Mouse (Mus musculus) liver, embryonic 14.5 days (tissue): ENCODE results near the gene Lrp10. TPM values are rescaled to one million over a fixed set of nuclear protein-coding genes. Genes with fewer than 3 reads are reported as not detected.
A peak's percentile ranks its signal among the peaks of the same experiment; 100 is the strongest.

Experiments
- ATAC-seq: fragments of 200-750 bp; cut with Nextera tagmentation; 2 replicates; pipeline ENCODE4 v1.8.0; 2017; ENCODE audit warnings: moderate number of reproducible peaks, mild to moderate bottlenecking, moderate library complexity; ENCODE audit not compliant: insufficient read depth
- DNase-seq, 3 experiments: peaks; one replicate each; pipeline ENCODE4 v3.0.0-alpha.2; 2012 to 2013; ENCODE audit warnings: low read depth in 3 of 3, low spot score in 3 of 3
- H3K27ac ChIP-seq: fragments of 300-500 bp; sonication (generic); 2 replicates; pipeline ENCODE4 v1.5.1; 2014; ENCODE audit warnings: moderate library complexity, mild to moderate bottlenecking, control low read depth, inconsistent platforms
- H3K27me3 ChIP-seq: fragments of 300-500 bp; sonication (generic); 2 replicates; pipeline ENCODE4 v1.6.1; 2014; ENCODE audit warnings: mild to moderate bottlenecking, low read length, moderate library complexity; ENCODE audit not compliant: control insufficient read depth, insufficient read depth
- H3K36me3 ChIP-seq: fragments of 300-500 bp; sonication (generic); replicated peaks from 2 replicates; pipeline ENCODE4 v1.6.1; 2014; ENCODE audit warnings: low read depth; ENCODE audit not compliant: control insufficient read depth, insufficient read depth
- H3K4me1 ChIP-seq, 2 experiments: fragments of 200-500 bp in 1 of 2; fragments of 300-500 bp in 1 of 2; sonication (generic) in 1 of 2; replicated peaks; 2 replicates each; pipeline ENCODE4 v1.6.1; 2012 to 2014; ENCODE audit warnings: antibody characterized with exemption in 1 of 2, inconsistent platforms in 1 of 2, low read length in 1 of 2; ENCODE audit not compliant: control insufficient read depth in 2 of 2, insufficient read depth in 2 of 2
- H3K4me2 ChIP-seq: fragments of 300-500 bp; sonication (generic); 2 replicates; pipeline ENCODE4 v1.6.1; 2014; ENCODE audit warnings: low read depth, mild to moderate bottlenecking, control low read depth, moderate library complexity
- H3K4me3 ChIP-seq, 2 experiments: fragments of 200-500 bp in 1 of 2; fragments of 300-500 bp in 1 of 2; sonication (generic) in 1 of 2; 2 replicates each; pipeline ENCODE4 v1.5.1; 2012 to 2014; ENCODE audit warnings: low read depth in 2 of 2, low read length in 2 of 2, mild to moderate bottlenecking in 2 of 2, control low read depth in 1 of 2, inconsistent platforms in 1 of 2, moderate library complexity in 1 of 2; ENCODE audit not compliant: insufficient read depth in 1 of 2
- H3K9ac ChIP-seq: fragments of 300-500 bp; sonication (generic); replicated peaks from 2 replicates; pipeline ENCODE4 v1.6.1; 2014; ENCODE audit warnings: mild to moderate bottlenecking, control low read depth, moderate library complexity
- H3K9me3 ChIP-seq: fragments of 300-500 bp; sonication (generic); 2 replicates; pipeline ENCODE4 v1.6.1; 2016; ENCODE audit warnings: low read length, mixed read lengths; ENCODE audit not compliant: control insufficient read depth
- CTCF ChIP-seq: IDR thresholded peaks from 2 replicates; pipeline ENCODE4 v1.5.1; 2016; ENCODE audit warnings: antibody characterized with exemption, low read depth, control low read depth
- EP300 ChIP-seq: IDR thresholded peaks from 2 replicates; pipeline ENCODE4 v1.6.1; 2016; ENCODE audit warnings: antibody characterized with exemption, low read depth
- WGBS: fragments of 180-500 bp; shearing (Covaris S2); extraction: QIAGEN DNeasy Blood & Tissue Kit; methylation state at CpG from one replicate; pipeline ENCODE4 v1.1.7; 2014; ENCODE audit not compliant: insufficient replicate concordance; 5-methylcytosine and 5-hydroxymethylcytosine counted together
- polyA plus RNA-seq, 2 experiments: library from polyadenylated mRNA; depleted of rRNA in 1 of 2; stranded (reverse) in 1 of 2; unstranded in 1 of 2; fragments of >200 nt; fragmentation: Nextera tagmentation in 1 of 2; extraction: Ambion mirVana in 1 of 2; gene quantifications; 2 replicates each; pipeline versions ENCODE4 v1.2.1 to v1.2.3; 2012 to 2014

The Lrp10 gene
- polyA plus RNA-seq, 2 experiments = 11.1 to 12.9 TPM

DNA sequence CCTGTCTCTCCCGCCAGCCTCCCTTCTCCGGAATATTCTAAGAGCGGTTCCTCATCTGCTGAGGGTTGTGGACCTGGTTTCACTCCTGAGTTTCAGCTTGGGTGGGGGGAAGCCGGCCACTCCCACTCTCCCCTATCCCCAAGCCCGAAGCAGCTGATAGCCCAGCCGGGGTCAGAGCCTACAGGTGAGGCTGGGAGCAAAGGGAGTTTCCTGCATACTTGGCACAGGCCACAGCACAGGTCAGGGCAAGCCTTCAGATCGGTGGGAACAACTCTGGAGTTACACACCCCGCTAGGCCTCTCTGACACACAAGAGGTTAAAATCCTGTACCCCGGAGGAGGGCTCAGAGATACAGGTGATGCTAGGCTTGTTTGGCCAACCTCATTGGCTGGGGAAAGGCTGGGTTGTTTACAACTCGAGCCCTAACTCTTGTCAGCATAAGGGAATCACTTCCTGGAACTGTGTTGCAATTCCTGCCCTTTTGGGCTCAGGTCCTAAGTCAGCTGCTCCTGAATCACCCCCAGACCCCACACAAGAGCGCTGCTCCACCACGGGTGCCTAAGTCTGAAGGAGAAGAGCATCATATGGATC is 29.9 kb upstream of the Lrp10 start:
- Histone ChIP-seq H3K9ac (no peak overlapping the region), H3K27ac (no peak overlapping the region), H3K4me2 (peak overlapping the region; percentile 60), H3K36me3 (no peaks in the 10 kb centered on the region; the same call in 1 of the 2 replicates), H3K9me3 (no peaks in the 10 kb centered on the region), H3K4me3 (peak overlapping the region in 1 of 2 experiments; percentile 55; a peak in 1 of 4 replicates), H3K4me1 (peaks cover 0 to 15% of the 10 kb centered on the region in 2 experiments; a peak in 2 of 4 replicates), H3K27me3 (peaks cover 33% of the 10 kb centered on the region)
- peak; percentile 36; the same call in 1 of the 2 replicates for ATAC-seq
- DNase-seq = no peak
- 38% methylated on average over 12 of the region's 12 CpGs for WGBS
- no peak for TF ChIP-seq CTCF
- no peak for TF ChIP-seq EP300

GRCm38 (mm10) chr14:54435194-54435918 is 28.6 kb upstream of the Lrp10 start:
- Histone ChIP-seq H3K36me3 (no peaks in the 10 kb centered on the region), H3K27ac (no peak overlapping the region), H3K9ac (no peak overlapping the region), H3K4me1 (peaks cover 0 to 8% of the 10 kb centered on the region in 2 experiments; a peak in 2 of 4 replicates), H3K4me3 (no peak overlapping the region), H3K27me3 (peaks cover 32% of the 10 kb centered on the region), H3K9me3 (no peaks in the 10 kb centered on the region), H3K4me2 (no peak overlapping the region)
- WGBS = 59% methylated on average over 11 of the region's 11 CpGs
- DNase-seq (no peak), ATAC-seq (no peak)
- no peak for TF ChIP-seq EP300
- no peak for TF ChIP-seq CTCF

DNA sequence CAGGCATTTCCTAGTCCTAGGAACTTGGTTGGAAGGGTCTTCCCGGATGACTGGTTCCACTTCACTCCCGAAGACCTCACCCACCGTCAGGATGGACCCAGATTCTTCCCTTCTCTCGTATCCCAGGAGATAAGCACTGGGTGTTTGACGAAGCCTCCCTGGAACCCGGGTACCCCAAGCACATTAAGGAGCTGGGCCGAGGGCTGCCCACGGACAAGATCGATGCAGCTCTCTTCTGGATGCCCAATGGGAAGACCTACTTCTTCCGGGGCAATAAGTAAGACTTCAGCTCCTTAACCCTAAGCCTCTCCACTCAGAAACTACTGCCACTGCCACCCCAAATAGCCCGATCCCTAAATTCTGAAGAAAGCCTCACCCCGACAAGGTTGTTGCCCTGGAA is 24.8 kb upstream of the Lrp10 start:
- Histone ChIP-seq H3K4me2 (no peak overlapping the region), H3K4me3 (no peak overlapping the region), H3K9me3 (no peaks in the 10 kb centered on the region), H3K27ac (no peak overlapping the region), H3K4me1 (no peaks in the 10 kb centered on the region), H3K27me3 (no peaks in the 10 kb centered on the region), H3K9ac (no peak overlapping the region), H3K36me3 (no peaks in the 10 kb centered on the region)
- ATAC-seq (no peak), DNase-seq (no peak)
- TF ChIP-seq EP300 (no peak), CTCF (no peak)
- 77% methylated on average over 12 of the region's 12 CpGs for WGBS

GRCm38 (mm10) chr14:54439610-54440009 is 24.3 kb upstream of the Lrp10 start:
- DNase-seq (no peak), ATAC-seq (no peak)
- 71% methylated on average over 7 of the region's 7 CpGs for WGBS
- no peak overlapping the region for H3K27ac ChIP-seq
- H3K9me3 ChIP-seq = no peaks in the 10 kb centered on the region
- no peak overlapping the region for H3K4me3 ChIP-seq
- H3K36me3 ChIP-seq = no peaks in the 10 kb centered on the region
- H3K4me1 ChIP-seq = peaks cover 0 to under 1% of the 10 kb centered on the region in 2 experiments; a peak in 1 of 4 replicates
- TF ChIP-seq CTCF (no peak), EP300 (no peak)
- no peak overlapping the region for H3K4me2 ChIP-seq
- no peak overlapping the region for H3K9ac ChIP-seq
- no peaks in the 10 kb centered on the region for H3K27me3 ChIP-seq

DNA sequence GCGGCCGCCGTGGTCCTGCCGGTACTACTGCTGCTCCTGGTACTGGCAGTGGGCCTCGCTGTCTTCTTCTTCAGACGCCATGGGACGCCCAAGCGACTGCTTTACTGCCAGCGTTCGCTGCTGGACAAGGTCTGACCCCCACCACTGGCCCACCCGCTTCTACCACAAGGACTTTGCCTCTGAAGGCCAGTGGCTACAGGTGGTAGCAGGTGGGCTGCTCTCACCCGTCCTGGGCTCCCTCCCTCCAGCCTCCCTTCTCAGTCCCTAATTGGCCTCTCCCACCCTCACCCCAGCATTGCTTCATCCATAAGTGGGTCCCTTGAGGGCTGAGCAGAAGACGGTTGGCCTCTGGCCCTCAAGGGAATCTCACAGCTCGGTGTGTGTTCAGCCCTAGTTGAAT is 23.4 kb upstream of the Lrp10 start:
- WGBS = 82% methylated on average over 14 of the region's 14 CpGs
- Histone ChIP-seq H3K4me1 (peaks cover 3 to 7% of the 10 kb centered on the region in 2 experiments; a peak in 2 of 4 replicates), H3K4me2 (no peak overlapping the region)

More for the DNA sequence above, 23.4 kb upstream of the Lrp10 start:
- Histone ChIP-seq H3K4me3 (no peak overlapping the region), H3K36me3 (no peaks in the 10 kb centered on the region), H3K27me3 (no peaks in the 10 kb centered on the region), H3K9ac (no peak overlapping the region), H3K27ac (no peak overlapping the region), H3K9me3 (no peaks in the 10 kb centered on the region)
- no peak for ATAC-seq
- no peak for DNase-seq
- no peak for TF ChIP-seq EP300
